Mouse (Mus musculus) E14TG2a.4 (cell line): ENCODE data around the gene Zfp119a.

ENCODE experiments used
- CTCF ChIP-seq: conservative IDR thresholded peaks from 2 replicates; pipeline ENCODE4 v1.5.1; 2014; ENCODE audit warnings: low read length
- NANOG ChIP-seq: IDR thresholded peaks from 2 replicates; pipeline ENCODE4 v1.6.1; 2014; ENCODE audit warnings: borderline replicate concordance, low read length, mixed read lengths
- POU5F1 ChIP-seq: IDR thresholded peaks from 2 replicates; pipeline ENCODE4 v1.6.1; 2014; ENCODE audit warnings: low read length, borderline replicate concordance

- TF ChIP-seq CTCF (no peak; the same call in 1 of the 2 replicates), POU5F1 (no peak), NANOG (no peak)
Observed at GRCm38 (mm10) chr17:55884912-55885311, 6.2 kb upstream of the Zfp119a start.
